Mouse (Mus musculus) adrenal gland, postnatal 10 days (tissue): ENCODE data around the gene Pcca. TPM values are rescaled to one million over a fixed set of nuclear protein-coding genes. Genes with fewer than 3 reads are reported as not detected.
A peak's percentile ranks its signal among the peaks of the same experiment; 100 is the strongest.

Experiments used
- DNase-seq: peaks from one replicate; pipeline ENCODE4 v3.0.0; 2021; ENCODE audit warnings: mixed read lengths
- total RNA-seq, 2 experiments: library from RNA; stranded (reverse); gene quantifications; 2 replicates each; pipeline ENCODE4 v1.2.3; 2021

The Pcca gene
- total RNA-seq, 2 experiments from 2014 or later = 167 to 170 TPM

DNA sequence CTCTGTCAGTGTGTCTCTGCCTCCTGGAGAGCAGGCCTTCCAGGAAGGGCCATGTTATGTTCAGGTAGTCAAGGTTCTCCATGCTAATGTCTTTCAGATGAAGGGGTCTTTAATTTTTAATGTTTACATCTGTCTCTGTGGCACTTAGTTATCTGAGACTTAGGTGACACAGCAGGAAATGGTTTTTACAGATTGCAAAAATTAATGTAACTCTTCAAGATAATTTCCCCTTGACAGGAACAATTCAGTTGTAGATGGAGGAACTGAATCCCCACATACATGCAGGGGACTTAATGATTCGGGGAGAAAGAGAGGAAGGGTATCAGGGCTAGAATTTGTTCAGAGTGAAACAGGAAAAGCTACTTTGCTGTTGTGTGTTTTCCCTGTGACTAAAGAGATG, 353.2 kb downstream of the Pcca start:
- no peak for DNase-seq

DNA sequence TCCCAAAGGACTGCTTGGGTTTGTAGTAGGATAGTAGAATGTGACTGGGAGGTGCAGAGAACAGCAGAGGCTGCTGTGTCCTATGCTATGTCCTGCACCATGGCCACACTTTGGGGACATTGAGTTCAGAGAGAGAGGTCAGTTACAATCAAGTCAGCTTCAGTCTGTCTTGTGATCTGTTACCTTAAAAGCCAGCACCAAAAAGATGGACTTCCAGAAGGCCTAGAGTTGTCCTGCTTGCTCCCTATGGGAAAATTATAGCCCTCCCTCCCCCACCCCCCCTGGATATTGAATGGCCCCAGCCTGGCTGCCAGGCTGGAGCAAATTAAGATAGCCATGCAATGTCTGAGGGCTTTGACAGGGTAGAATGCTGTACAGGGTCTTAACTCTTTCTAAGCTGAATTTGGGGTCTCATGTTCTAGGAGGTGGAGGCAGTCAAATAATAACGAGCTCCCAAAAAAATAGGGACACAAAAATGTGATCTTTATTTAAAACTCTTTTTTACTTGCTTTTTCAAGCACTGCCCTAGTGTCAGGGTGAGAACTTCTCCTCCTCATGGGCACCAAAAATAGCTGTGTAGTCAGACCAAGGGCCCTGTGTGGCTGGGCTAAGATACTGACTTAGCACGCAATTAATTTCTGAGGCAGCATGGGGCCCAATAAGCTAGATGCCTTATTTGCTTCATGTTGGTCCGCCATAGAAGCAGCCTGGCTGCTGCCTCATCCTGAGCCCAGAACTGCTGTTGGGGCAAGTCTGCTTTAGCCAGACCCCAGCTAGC, 353.8 kb downstream of the Pcca start:
- DNase-seq = no peak

DNA sequence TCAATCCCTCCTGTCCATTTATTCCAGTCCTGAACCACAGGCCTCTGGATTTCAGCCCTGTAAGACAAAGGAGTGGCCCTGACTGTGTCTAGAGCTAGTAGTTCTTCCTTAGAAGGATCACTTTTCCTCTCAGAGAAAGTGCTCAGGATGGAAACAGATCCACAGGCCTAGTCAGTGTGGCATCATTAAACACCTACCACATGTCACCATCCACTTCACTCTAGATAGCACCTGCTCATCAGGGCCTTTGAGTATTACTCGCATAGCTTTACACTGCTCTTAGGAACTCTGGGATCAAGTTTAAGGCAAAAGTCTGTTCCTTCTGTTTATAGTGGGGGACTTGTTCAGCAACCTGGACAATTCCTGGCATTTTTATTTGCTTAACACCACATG, 354.4 kb downstream of the Pcca start:
- no peak for DNase-seq

DNA sequence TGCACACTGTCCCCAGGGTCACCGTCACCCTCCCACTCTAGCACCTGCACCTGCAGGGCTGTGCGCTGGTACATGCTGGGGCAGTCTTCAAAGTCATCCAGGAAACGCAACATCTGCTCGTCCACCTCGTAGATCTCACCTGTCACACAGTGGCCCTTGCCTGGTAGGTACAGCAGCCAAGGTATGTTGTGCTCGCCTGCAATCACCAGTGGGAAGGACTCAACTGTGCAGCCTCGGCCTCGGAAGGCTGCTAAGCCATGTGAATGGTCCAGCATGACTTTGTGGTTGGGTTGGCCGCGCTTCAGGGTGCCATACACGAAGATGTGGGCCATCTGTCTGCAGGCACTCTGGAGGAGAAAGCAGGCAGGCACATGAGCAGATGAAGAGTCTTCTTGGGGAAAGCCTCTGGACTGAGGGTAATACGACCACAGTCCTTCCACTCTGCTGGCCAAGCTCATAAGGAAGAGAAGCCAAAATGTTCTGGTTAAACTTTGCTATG, 357.4 kb downstream of the Pcca start:
- DNase-seq = no peak

GRCm38 (mm10) chr14:122896106-122896505, 362.0 kb downstream of the Pcca start:
- DNase-seq = no peak

DNA sequence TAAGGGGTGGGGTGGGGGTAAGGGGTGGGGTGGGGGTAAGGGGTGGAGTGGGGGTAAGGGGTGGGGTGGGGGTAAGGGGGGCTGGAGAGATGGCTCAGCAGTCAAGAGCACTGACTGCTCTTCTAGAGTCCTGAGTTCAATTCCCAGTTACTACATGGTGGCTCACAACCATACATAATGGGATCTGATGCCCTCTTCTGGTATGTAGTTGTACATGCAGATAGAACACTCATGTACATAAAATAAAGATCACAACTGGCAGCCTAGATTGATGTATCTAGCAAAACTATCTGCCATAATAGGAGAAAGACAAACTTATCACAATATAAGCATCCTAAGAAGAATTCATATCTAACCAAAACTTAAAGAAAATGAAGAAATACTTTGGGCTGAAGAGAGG, 364.4 kb downstream of the Pcca start:
- no peak for DNase-seq

GRCm38 (mm10) chr14:122900679-122901078, 366.6 kb downstream of the Pcca start:
- no peak for DNase-seq

GRCm38 (mm10) chr14:122901177-122901576, 367.1 kb downstream of the Pcca start:
- no peak for DNase-seq

DNA sequence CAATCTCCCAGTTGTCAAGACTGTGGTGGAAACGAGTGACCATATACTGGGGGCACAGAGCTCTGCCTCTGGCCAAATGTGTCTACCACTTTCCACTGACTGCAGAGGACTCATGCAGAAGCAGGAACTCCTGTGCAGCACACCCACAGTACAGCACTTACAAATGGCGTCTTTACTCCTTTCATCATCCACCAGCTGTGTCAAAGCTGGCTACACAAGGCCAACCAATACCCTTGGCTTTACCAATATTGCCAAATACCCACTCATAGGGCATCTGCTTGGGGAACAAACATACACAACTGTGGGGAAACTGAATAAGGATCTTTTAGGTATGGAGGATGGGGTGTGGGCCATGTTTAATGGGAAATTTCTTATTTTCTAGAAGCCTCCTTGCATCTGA, 367.6 kb downstream of the Pcca start:
- no peak for DNase-seq

- peak; percentile 69 for DNase-seq
These were observed 368.0 kb downstream of the Pcca start for GRCm38 (mm10) chr14:122902136-122902535.

DNA sequence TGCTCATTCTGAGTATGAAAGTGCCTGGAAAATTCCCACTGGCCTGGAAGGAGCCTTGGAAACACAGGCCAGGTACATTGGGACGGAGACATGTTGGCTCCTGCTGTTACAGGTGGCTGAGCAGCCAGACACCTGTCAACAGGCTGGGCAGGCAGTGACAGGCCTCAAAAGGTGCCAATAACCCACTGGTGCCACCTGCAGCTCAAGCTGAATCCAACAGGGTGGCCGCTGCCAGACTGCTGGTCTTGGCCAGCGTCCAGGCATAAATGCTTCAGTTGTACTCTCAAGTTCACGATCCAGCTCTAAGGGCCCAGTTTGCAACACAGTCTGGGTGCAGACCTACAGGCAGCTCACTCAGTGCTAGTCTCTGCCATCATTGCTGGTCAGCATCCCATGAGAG, 368.8 kb downstream of the Pcca start:
- peak; percentile 86 for DNase-seq

DNA sequence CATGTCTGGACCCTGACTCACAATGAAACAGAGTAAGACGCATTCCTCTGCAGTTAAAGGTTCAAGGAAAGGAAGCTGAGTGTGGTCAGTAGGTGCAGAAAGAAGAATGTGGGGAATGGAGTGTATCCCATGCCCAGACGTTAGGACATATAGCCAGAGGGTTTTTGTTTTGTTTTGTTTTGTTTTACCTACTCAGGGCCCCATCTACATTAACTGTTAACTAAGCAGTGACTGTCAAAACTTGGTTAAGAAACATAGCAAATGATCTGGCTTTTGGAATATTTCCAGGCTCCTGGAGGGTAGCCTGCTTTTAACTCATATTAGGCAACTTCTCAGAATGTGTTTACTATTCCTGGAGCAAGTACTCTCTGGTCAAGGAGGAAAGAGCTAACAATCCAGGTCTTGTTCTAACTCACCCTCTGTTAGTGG, 369.8 kb downstream of the Pcca start:
- DNase-seq = no peak

DNA sequence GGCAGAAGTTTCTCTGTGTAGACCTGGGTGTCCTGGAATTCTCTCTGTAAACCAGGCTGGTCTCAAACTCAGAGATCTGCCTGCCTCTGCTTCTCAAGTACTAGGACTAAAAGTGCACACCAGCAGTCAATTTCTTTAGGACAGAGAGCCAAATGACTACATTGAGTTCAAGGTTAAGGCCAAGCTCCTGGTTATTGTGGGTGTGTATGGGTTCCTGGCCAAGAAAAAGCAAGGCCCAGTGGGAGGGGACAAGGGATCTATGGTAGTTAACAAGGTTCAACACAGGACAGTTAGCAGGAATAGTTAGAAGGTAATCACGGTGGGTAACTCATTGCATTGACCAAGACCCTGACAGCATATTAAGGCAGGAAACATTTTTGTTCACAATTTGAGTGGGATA, 370.9 kb downstream of the Pcca start:
- no peak for DNase-seq

GRCm38 (mm10) chr14:122908075-122908474, 374.0 kb downstream of the Pcca start:
- DNase-seq = no peak

- DNase-seq = no peak
These were observed 375.4 kb downstream of the Pcca start for GRCm38 (mm10) chr14:122909368-122910091.

DNA sequence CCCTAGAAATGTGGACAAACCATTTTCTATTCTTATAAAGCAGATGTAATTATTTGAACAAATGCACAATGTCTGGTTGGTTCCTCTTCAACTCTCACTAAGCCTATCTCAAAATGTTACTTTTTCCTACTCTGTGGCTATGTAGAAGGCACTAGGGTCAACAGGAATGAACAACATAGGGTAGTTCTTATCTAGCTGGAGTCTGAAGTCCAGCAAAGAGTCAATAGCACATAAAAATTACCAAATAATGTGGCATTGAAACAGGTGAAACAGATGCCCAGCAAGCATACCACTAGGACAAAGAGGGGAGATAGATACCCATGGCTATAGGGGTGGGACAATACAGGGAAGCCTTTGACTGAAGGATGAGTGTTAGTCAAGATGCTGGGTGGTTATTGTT, 377.1 kb downstream of the Pcca start:
- no peak for DNase-seq

GRCm38 (mm10) chr14:122912137-122912536, 378.0 kb downstream of the Pcca start:
- DNase-seq = no peak

DNA sequence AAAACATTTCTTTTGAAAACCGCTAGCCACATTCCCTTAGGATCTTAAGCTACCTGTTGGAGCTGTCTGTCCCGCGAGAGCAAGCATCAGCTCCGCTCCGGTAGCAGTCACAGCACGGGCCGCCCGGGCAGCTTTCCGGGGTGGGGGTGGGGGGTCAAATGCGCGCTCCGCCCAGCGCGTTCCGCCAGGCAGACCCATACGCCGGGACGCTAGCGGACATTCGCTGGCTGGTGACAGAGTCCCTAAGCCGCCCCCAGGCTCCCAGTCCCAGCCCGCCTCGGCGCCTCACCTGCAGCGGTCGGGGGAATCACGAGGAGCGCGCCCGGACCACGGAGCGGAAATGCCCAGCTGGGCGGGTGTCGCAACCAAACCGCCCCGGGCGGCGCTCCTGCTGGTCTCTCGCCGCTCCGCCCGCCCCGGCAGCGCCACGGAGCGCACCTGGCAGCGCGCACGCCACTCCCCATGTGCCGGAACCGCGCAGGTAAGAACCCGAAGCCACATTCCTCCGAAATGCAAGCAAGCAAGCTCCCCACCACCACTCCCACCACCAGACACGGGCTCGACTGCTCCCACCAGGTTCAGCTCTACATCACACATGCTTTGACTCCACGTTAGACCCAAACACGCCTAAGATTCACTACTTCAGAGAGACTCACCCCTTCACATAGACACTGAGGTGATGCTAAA, 378.8 kb downstream of the Pcca start:
- peak; percentile 82 for DNase-seq

DNA sequence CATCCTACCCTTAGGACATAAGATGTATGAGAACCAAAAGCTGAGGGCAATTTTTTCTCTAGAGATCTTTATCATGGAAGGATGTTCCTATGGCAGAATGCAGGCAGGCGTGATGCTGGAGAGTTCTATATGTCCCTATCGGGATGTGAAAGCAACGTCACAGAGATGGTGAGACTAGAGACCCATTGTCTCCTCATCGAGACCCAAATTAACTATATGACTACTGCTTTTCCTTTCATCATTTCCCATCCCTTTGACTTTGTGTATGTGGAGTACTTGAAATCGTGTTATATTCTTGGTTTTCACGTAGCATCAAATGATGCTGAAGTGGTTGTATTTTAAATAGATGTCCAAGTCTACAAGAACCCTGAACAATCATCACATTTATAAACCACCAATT, 379.5 kb downstream of the Pcca start, which contains the start of gene Ggact:
TSS of gene Ggact (minus strand) at position 101 of the 400 bp plus-strand sequence.
- no peak for DNase-seq

DNA sequence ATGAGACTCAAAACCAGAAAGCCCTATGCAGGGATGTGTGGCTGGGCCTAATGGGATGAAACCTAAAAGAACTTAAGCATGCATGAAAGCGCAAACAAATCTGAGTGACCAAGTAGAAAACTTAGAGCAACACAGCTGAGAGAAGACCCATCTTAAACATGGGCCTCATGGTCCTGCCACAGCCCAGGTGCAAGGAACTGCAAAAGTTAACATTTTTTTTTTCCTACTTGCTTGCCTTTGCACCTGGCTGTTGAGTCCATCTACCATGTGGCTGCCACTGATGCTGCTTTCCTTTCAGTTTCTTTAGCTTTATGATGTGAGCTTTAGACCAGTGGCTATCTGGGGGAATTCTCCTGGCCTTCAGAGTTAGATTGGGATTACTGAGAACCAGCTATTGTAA, 383.6 kb downstream of the Pcca start:
- DNase-seq = no peak

DNA sequence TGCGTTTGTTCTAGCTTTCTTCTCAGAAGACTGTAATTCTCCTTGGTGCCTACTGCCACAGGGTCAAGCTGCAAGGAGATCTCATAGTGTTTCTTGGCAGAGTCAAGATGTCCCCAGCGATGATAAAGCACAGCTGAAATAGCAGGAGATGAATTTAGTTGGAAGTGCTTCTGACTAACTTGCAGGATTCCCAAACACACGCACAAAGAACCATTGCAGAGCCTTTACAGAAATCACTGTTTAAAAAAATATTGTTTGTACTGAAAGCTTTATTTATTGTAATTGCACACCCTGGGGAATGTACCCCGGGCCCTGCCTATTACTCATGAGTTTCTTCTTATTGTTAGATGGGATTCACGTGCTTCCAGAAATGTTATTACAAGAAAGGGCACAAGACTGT, 385.9 kb downstream of the Pcca start:
- DNase-seq = no peak

- DNase-seq = no peak
These were observed 402.3 kb downstream of the Pcca start for GRCm38 (mm10) chr14:122936460-122936859.
